Mouse (Mus musculus) c-Kit-negative CD71-positive TER-119-positive erythroid progenitor cells, embryonic 14.5 days (primary cell): ENCODE results near the gene Mapk7.

Source experiments
- DNase-seq: peaks from one replicate; pipeline ENCODE4 v3.0.0-alpha.2; 2013; ENCODE audit warnings: low read depth, low spot score

Mapk7 gene

DNA sequence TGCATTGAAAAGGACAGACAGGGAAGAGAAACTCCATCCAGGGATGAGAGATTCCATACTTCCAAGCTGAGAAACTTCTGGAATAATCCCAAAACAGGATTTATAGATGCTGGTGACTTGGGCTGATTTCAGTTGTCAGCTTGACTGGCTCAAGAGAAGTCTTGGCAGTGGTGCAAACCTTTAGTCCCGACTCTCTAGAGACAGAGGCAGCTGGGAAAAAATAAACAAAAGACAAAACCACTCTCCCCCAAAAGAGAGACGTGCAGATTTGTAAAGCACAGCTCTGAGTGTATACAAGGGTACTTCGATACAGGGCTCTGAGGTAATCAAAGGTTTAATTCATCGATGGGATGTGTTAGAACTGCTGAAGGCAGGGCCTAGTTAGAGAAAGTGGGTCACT, 28.8 kb downstream of the Mapk7 start:
- no peak for DNase-seq

DNA sequence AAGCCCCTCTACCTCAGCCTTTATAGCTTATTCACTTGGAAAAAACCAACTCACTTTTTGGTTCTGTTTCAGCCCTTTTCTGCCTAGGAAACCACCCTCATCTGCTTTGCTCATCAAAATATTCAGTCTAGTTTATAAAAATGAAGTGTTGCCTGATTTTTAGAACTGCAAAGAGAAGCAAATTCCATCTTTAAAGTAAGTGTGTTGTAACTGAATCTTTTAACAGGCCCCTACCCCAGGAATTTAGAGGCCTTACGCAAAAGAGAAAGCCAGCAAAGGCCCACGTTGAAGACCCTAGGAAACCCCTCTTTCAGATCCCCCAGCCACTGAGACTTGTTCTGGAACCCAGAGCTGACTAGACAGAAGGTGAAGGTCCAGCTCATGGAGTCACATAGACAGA, 30.1 kb downstream of the Mapk7 start:
- no peak for DNase-seq

DNA sequence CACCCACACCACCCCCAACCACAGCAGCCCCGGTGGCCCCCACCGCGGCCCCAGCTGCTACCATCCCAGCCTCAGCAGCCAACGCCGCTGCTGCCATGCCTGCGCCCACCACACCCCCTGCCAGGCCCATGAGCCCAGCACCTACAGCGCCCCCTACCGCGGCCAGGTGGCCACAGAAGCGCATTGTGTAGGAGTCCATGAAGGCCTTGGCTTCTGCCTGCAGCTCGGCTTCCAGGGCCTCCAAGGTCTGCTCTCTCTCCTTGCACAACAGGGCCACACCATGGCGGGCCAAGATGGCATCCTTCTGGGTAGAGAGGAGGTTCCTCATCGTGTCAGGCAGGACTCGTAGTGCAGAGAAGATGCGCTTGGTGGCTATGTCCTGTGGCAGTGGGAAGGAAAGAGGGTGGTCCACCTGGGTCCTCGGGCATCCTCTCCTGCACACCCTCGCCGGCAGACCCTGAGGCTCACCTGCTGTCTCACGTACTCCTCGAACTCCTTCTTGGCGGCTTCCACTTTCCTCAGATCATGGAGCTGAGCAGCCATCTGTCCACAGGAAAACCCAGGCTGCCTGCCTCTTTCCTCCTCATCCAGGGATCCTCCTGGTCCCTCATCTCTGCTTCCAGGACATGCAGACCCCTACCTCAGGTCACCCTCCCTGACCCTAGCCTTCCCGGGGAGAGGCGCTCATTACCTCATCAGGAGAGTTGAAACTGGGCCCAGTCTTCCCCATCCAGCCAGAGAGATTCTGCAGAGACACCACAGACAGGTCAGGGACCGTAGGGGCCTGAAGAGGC, 44.5 kb downstream of the Mapk7 start:
- DNase-seq: no peak

DNA sequence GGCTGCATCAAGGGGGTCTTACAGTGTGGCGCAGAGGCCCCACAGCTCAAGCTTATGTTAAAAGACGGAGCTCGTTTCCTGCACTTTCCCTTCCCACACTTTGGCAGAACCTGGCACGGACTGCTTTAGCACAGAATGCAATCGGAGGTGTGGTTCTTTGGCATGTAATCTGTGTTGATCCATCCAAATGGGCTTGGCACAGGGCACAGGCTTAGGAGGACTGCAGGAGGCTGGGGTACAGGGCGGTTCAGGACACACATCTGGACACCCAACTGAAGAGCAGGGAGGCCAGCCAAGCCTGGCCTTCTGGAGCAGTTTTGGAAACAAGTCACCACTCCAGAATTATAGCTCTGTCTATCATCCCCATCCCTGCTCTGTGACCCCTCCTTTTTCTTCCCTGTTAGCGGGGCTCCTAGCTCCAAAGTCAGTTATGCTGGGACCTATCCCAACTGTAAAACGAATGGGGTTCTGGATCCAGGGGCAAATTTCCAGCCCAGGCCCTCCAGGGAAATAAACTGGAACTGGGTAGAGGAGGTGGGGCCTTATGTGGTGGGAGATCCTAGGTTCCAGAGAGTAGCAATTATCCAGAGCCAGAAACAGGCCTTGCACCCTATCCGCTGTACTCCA, 45.5 kb downstream of the Mapk7 start:
- DNase-seq: no peak

DNA sequence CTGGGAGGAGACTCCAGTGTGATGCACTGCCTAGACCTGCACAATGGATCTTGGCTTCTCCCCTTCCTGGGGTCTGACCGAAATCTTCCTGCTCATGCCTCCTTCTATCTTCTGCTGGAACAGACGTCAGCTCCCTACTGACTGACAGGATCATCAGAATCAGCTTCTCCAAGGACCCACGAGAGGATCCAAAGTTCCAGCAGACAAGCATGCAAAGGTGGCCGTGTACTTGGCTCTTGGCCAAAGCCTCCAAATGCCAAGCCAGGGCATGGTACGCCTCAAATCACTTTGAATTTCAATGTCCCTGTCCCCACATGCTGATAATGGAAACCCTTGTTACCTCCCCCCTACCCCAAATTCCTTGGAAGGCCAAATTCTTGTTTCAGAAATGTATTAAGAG, 46.2 kb downstream of the Mapk7 start:
- no peak for DNase-seq

DNA sequence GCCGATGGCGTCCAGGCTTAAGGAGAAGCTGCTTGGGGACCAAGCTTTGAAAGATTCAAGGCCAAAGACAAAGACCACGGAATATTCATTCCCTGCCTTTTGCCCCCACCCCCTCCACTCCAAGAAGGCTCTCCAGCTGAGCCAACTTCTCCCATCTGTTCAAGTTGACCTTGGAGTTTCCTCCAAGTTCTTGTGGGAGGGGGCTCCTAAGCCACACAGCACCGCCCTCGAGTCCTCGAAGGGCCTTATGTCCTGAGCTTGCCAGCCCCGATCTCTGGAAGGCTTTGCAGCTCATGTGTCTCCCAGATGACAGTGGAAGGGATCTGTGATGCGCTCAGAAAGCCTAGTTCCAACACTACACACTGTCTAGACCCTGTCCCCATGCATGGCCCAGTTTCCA, 46.9 kb downstream of the Mapk7 start:
- DNase-seq: no peak

DNA sequence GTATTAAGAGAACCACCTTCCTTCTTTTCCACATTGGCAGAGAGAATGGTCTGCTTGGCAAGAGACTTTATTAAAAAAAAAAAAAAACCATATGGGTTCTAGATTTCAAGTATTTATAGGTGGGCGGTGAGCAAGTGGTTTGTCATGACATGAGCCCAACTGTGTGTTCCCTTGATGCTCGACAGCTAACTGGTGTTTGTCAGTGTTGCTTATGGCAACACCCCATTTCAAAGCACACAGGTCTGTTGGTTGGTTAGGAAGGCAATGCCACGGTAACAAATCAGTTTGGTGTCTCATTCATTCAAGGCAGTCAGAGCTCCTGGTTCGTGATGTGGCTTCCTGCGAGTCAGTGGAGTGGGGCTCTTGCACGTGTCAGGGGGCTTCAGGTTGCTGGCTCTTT, 50.4 kb downstream of the Mapk7 start:
- no peak for DNase-seq

DNA sequence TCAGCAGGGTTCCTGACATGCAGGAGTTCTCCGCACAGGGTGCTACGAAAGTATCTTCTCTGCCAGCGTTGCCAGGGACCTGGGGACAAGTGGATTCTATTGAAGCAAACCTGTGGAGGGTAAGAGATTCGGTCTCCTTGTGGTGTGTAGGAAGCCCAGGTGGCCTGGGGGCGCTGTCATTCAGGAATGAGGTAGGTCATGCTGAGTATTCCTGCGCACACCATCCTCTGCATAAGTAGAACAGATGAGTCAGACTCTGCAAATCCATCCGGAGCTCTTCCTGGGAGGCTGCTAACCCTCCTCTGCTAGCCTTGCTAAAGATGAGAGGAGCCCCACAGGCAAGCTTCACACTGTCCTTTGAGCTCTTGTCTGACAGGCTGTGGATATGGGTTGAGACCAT, 52.5 kb downstream of the Mapk7 start:
- no peak for DNase-seq

DNA sequence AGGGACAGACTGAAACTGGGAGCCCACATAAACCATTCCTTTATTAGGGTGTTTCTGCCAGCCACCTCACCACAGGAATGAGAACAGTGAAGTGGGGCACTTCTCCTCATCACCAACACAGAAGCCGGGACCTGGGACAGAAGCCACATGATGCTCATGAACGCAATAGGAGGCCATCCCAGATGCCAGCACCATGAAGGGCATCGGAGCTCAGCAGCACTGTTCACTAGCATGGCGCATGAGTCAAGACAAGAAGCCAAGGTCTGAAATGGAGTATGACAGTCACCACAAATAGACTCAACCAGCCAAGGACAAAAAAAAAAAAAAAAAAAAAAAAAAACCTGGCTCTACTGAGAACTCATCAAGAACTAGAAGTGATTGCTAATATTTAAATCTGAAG, 53.8 kb downstream of the Mapk7 start:
- no peak for DNase-seq

DNA sequence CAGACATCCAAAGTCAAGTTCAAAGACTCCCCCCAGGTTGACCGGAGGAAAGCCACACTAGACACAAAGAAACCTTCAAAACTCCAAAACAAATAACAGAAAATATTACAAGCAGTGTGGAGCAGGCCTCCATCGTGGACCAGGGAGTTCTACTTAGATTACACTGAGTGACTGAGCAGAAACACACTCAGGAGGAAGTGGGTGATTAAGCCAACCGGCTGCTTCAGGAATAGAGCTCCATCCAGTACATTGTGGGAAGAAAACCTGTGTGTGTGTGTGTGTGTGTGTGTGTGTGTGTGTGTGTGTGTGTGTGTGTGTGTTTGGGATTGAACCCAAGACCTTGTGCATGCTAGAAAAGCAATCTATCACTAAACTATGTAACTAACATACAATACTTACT, 55.0 kb downstream of the Mapk7 start:
- DNase-seq: no peak
